8 mouse cellular contexts compared by ENCODE assay signal in genomic region chr2:26643942-26644341, GRCm38 (mm10). TPM values are rescaled to one million over a fixed set of nuclear protein-coding genes. Genes with fewer than 3 reads are reported as not detected.
DNase-seq lines count a peak whose midpoint lies in the region; ATAC-seq and TF ChIP-seq lines count a peak whose summit lies in the region.

No protein-coding gene starts in this region.

- no peaks in the 10 kb centered on the region for H3K36me3 ChIP-seq in liver, embryonic 14.5 days (replicated peaks; ENCODE audit: control insufficient read depth, insufficient read depth, low read depth)

- no peak overlapping the region for H3K4me2 ChIP-seq in liver, embryonic 14.5 days (ENCODE audit: low read depth)

- no peaks in the 10 kb centered on the region for H3K27me3 ChIP-seq in liver, embryonic 14.5 days (ENCODE audit: control insufficient read depth, insufficient read depth, low read length)

- H3K27ac ChIP-seq in liver, embryonic 14.5 days = no peak overlapping the region

- WGBS in liver, embryonic 14.5 days (ENCODE audit: insufficient replicate concordance) = 32% methylated on average over 2 of the region's 2 CpGs

- no peak overlapping the region for H3K9ac ChIP-seq in liver, embryonic 14.5 days (replicated peaks)

- peaks cover 0 to 13% of the 10 kb centered on the region in 2 experiments for H3K4me1 ChIP-seq in liver, embryonic 14.5 days (replicated peaks; ENCODE audit: control insufficient read depth in 2 of 2, insufficient read depth in 2 of 2, low read length in 1 of 2)

- TF ChIP-seq CTCF in liver, embryonic 14.5 days (IDR thresholded peaks at IDR 0.05; ENCODE audit: low read depth) = peak; percentile 74

- H3K9me3 ChIP-seq in liver, embryonic 14.5 days (ENCODE audit: control insufficient read depth, low read length) = no peaks in the 10 kb centered on the region

- TF ChIP-seq EP300 in liver, embryonic 14.5 days (IDR thresholded peaks at IDR 0.05; ENCODE audit: low read depth) = no peak

- no peak overlapping the region for H3K4me3 ChIP-seq in liver, embryonic 14.5 days (ENCODE audit: insufficient read depth in 1 of 2, low read depth in 2 of 2, low read length in 2 of 2)

- peak; percentile 50 for DNase-seq in heart, postnatal 4 days
- no peak for DNase-seq in heart, adult 8-10 months (ENCODE audit: low spot score)
- peak; percentile 68 for DNase-seq in CD4-positive helper T cell, adult 2 months (ENCODE audit: low read depth, low spot score)
- peak; percentile 75 for DNase-seq in adrenal gland, postnatal 14 days
- peak in 1 of 3 experiments; percentile 37 for DNase-seq in liver, embryonic 14.5 days (ENCODE audit: low read depth in 3 of 3, low spot score in 3 of 3)
- peak; percentile 62 for DNase-seq in thymus, postnatal 14 days
- DNase-seq in urinary bladder, postnatal 36 days (ENCODE audit: low spot score in 2 of 2) = no peak
- DNase-seq in cerebellum, adult 18-20 months = no peak

- no peak for ATAC-seq in liver, embryonic 14.5 days (ENCODE audit: insufficient read depth)

RNA-seq across cellular contexts. Expression of gene Fam69b, which starts 15.7 kb away (rescaled TPM):
- total RNA-seq in heart, postnatal 4 days (2021) = 1 to 10 TPM; 6.1 to 7.0 TPM
- 10 to 100 TPM; 15.0 to 26.6 (median 20.9) TPM for total RNA-seq in heart, adult 8-10 months (2022)
- 10.0 and 12.3 TPM in 2 replicates for total RNA-seq in adrenal gland, postnatal 14 days (2021)
- polyA plus RNA-seq in liver, embryonic 14.5 days (2012; rRNA removed) = 0.78 and 0.94 TPM in 2 replicates
- polyA plus RNA-seq in liver, embryonic 14.5 days (2014; fragmentation: Nextera tagmentation; extraction: Ambion mirVana) = 0.70 and 0.78 TPM in 2 replicates

RNA-seq across cellular contexts. Expression of gene Lcn4, which starts 27.1 kb away (rescaled TPM):
- total RNA-seq in heart, postnatal 4 days (2021) = not detected
- total RNA-seq in heart, adult 8-10 months (2022) = not detected
- not detected in 2 replicates for total RNA-seq in adrenal gland, postnatal 14 days (2021)
- not detected in 2 replicates for polyA plus RNA-seq in liver, embryonic 14.5 days (2012; rRNA removed)
- not detected in 2 replicates for polyA plus RNA-seq in liver, embryonic 14.5 days (2014; fragmentation: Nextera tagmentation; extraction: Ambion mirVana)

RNA-seq across cellular contexts. Expression of gene Agpat2, which starts 39.7 kb away (rescaled TPM):
- 10 to 100 TPM; 23.9 to 25.4 TPM for total RNA-seq in heart, postnatal 4 days (2021)
- 10 to 100 TPM; 51.1 to 65.9 (median 60.8) TPM for total RNA-seq in heart, adult 8-10 months (2022)
- total RNA-seq in adrenal gland, postnatal 14 days (2021) = 271 and 405 TPM in 2 replicates
- 27.2 and 29.8 TPM in 2 replicates for polyA plus RNA-seq in liver, embryonic 14.5 days (2012; rRNA removed)
- polyA plus RNA-seq in liver, embryonic 14.5 days (2014; fragmentation: Nextera tagmentation; extraction: Ambion mirVana) = 31.4 and 32.8 TPM in 2 replicates

RNA-seq across cellular contexts. Expression of gene Gm20532, which starts 57.5 kb away (rescaled TPM):
- not detected for total RNA-seq in heart, postnatal 4 days (2021)
- not detected for total RNA-seq in heart, adult 8-10 months (2022)
- not detected in 2 replicates for total RNA-seq in adrenal gland, postnatal 14 days (2021)
- polyA plus RNA-seq in liver, embryonic 14.5 days (2012; rRNA removed) = not detected in 2 replicates
- polyA plus RNA-seq in liver, embryonic 14.5 days (2014; fragmentation: Nextera tagmentation; extraction: Ambion mirVana) = not detected in 2 replicates

Comparison
In these comparisons a context has a peak if more than half of its experiments do, and no peak if none do; other contexts are left out.
1. DNase-seq: peak in heart, postnatal 4 days (single experiment), CD4-positive helper T cell, adult 2 months (single experiment), adrenal gland, postnatal 14 days (single experiment) and thymus, postnatal 14 days (single experiment); none in heart, adult 8-10 months (single experiment), urinary bladder, postnatal 36 days (0 of 2) and cerebellum, adult 18-20 months (0 of 2).